Mouse (Mus musculus) adrenal gland, postnatal 4 days (tissue): ENCODE measurements around the gene Tnf. TPM values are rescaled to one million over a fixed set of nuclear protein-coding genes. Genes with fewer than 3 reads are reported as not detected.

Experiments
- DNase-seq, 2 experiments: peaks; one replicate each; pipeline ENCODE4 v3.0.0; 2021 to 2022; ENCODE audit warnings: low spot score in 2 of 2, mixed read lengths in 2 of 2
- microRNA-seq: library from miRNA; unstranded; fragments of <30 nt; microRNA quantifications from one replicate; pipeline ENCODE4 v1.2.0, GENCODE M21; 2021
- total RNA-seq, 2 experiments: library from RNA; stranded (reverse); gene quantifications; 2 replicates each; pipeline ENCODE4 v1.2.3; 2021

Gene Tnf
- total RNA-seq, 2 experiments from 2014 or later = 0.42 to 0.76 TPM

DNA sequence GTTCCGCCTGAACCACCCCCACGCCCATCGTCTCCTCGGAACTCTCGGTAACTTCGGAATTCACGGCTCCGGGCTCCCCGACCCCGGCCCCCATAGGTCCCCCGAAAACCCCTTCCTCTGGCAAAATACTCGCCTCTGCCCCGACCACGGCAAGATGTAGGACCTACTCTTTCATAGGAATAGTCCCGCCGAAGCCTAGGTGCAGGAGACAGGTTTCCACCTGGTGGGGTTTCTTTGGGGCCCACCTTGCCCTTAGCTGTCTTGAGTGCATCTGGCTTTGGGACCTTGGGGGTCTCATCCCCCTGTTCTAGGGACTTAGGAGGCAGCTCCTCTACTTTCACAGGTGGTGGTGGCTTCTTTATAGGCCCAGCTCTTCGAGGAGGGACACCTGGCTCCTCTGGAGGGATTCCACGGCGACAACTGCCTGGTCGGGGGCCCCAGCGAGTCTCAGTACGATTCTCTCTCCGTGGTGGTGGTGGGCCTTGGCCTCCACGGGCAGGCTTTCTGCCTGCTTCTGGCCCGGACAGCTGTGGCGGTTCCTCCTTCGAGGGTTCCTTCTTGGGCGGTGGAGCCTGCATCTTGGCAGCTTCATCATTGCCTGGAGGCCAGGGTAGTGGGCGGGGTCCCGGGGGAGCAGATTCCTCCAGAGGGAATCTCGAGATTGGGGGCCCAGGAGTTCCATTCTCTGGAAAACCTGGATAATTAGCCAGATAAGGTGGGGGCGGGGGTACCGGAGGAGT is 45.2 kb downstream of the Tnf start:
- DNase-seq = no peak

DNA sequence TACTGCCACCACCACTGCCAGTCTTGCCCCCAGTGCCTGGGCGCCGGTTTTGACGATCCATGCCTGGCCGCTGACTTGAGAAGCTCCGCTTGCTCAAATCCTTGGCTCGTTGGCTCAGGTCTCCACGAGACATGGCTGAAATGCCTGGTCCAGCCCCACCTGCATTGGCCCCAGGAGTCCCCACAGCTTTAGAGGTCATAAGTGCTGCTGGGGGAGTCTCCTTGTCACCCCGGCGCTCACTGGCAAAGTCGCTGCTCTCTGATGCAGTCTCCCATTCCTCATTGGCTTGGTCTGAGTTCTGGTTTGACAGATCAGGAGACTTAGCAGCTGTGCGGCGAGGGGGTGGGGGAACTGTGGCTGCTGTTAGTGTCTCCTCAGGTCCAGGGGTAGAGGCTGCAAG is 46.4 kb downstream of the Tnf start:
- DNase-seq = no peak

DNA sequence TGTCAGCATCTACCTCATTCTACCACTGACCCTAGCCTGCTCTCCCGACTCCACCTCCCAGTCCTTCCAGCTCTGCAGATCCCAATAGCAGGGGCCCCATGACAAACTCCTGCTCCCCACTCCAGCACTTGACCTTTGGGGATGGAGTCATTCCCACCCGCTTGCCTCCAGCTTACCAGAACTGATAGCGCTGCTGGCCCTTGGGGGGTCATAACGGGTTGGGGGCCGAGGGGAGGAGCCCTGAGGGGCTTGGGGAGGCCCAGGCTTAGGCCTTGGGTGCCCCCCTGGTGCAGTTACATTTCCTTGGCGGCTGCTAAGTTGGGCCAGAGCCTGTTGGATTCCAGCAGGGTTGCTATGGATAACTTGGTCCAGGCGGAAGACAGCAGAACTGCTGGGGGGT is 47.2 kb downstream of the Tnf start:
- DNase-seq = no peak

DNA sequence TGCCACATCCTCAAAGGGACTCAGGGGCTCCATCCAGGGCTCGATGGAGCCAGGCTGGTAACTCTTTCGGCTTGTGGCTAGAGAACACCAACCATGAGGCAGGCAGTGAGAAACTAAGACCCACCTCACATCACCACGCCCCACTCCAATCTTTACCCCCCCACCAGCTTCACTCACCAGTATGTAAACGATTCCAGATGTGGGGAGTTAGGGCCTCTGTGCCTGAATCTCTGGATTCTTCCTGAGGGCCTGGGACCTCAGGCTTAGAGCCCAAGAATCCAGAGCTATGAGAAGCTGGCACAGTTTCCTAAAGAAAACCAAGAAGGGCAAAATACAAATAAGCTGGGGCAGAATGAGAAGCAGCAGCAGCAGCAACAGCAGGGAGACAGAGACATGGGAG is 47.9 kb downstream of the Tnf start:
- no peak for DNase-seq

DNA sequence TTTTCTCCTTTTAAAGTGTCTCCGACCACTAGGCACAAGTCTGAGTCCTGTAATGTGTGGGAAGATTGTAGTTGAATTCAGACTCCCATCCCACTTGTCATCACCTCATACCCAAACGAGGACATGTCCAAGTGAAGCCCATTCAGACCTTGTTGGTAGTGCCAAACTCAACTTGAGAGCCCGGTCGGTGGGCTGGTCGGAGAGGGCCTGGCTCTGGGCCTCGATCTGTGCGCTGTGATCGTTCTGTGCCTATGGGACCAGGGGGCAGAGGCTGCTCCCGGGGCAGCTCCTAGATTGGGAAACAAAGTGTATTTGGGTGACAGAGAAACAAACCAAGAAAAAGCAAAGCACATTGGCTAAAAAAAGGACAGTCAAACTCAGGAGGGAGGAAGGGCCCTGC is 48.7 kb downstream of the Tnf start:
- DNase-seq = no peak

DNA sequence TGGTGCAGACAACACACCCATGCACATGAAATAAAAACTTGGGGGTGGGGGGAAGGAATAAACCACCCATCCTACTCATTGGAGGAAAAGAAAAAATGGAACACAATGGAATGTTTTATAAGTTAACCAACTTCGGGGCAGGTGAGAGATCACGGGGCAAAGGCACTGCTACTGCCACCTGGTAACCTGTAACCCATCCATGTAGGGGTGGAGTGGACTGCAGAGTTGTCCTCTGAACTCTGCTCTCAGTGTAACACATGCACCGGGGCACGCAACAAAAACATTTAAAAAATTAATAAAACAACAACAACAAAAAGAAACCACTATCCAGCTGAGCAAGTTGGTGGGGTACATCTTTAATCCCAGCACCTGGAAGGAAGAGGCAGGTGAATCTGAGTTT is 49.7 kb downstream of the Tnf start:
- DNase-seq = no peak

Small RNA genes lying within 50 kb of the gene (microRNA-seq; reads per million reads assigned to microRNA genes)
- not detected for gene Mir6973a
- gene Mir6974 = not detected
- gene Mir6975 = 2.1 reads per million
- gene Mir8094 = not detected

Other genes starting within 250 kb of the Tnf start
- 10 to 100 TPM; 26.9 to 33.2 TPM for gene Hspa1b, start 242.8 kb downstream of the Tnf start, total RNA-seq
- gene Gm20481, start 232.1 kb downstream of the Tnf start, total RNA-seq = not detected
- gene Hspa1a, start 229.9 kb downstream of the Tnf start, total RNA-seq = 10 to 100 TPM; 12.6 to 14.5 TPM
- gene Hspa1l, start 229.3 kb downstream of the Tnf start, total RNA-seq = 1 to 10 TPM in 1 of 2 experiments, under 1 TPM in 1; 0.39 to 1.3 TPM
- gene Lsm2, start 220.1 kb downstream of the Tnf start, total RNA-seq = 10 to 100 TPM; 50.5 to 54.8 TPM
- gene Vars, start 201.0 kb downstream of the Tnf start, total RNA-seq = 10 to 100 TPM; 77.9 to 89.1 TPM
- 1 to 10 TPM; 1.2 to 1.5 TPM for gene Vwa7, start 185.4 kb downstream of the Tnf start, total RNA-seq
- 1 to 10 TPM; 3.8 to 4.1 TPM for gene Sapcd1, start 174.0 kb downstream of the Tnf start, total RNA-seq
- 10 to 100 TPM in 1 of 2 experiments, 1 to 10 TPM in 1; 8.2 to 11.0 TPM for gene Msh5, start 155.3 kb downstream of the Tnf start, total RNA-seq
- 100 to 1,000 TPM; 137 to 146 TPM for gene Clic1, start 152.0 kb downstream of the Tnf start, total RNA-seq
- 10 to 100 TPM; 55.1 to 67.4 TPM for gene Ddah2, start 143.0 kb downstream of the Tnf start, total RNA-seq
- under 1 TPM; 0.31 to 0.34 TPM for gene Ly6g6c, start 136.6 kb downstream of the Tnf start, total RNA-seq
- gene Mpig6b, start 135.8 kb downstream of the Tnf start, total RNA-seq = under 1 TPM; 0.22 to 0.90 TPM
- gene Ly6g6e, start 125.1 kb downstream of the Tnf start, total RNA-seq = not detected
- gene Ly6g6d, start 123.9 kb downstream of the Tnf start, total RNA-seq = 1 to 10 TPM; 2.0 to 2.4 TPM
- not detected for gene Ly6g6f, start 116.4 kb downstream of the Tnf start, total RNA-seq
- gene Abhd16a, start 112.7 kb downstream of the Tnf start, total RNA-seq = 10 to 100 TPM; 92.8 to 96.8 TPM
- gene Ly6g5c, start 93.7 kb downstream of the Tnf start, total RNA-seq = not detected
- 1 to 10 TPM in 1 of 2 experiments, under 1 TPM in 1; 0.62 to 1.4 TPM for gene Ly6g5b, start 86.6 kb downstream of the Tnf start, total RNA-seq
- gene Gpank1, start 80.6 kb downstream of the Tnf start, total RNA-seq = 10 to 100 TPM; 14.7 TPM
- gene Csnk2b, start 80.0 kb downstream of the Tnf start, total RNA-seq = 100 to 1,000 TPM; 199 to 211 TPM
- gene D17H6S53E, start 75.6 kb downstream of the Tnf start, total RNA-seq = 10 to 100 TPM; 29.0 to 30.9 TPM
- 10 to 100 TPM in 1 of 2 experiments, 1 to 10 TPM in 1; 6.9 to 54.4 TPM for gene Apom, start 70.0 kb downstream of the Tnf start, total RNA-seq
- gene Bag6, start 66.8 kb downstream of the Tnf start, total RNA-seq = 100 to 1,000 TPM; 425 to 435 TPM
- gene Prrc2a, start 37.1 kb downstream of the Tnf start, total RNA-seq = 100 to 1,000 TPM; 264 to 295 TPM
- 10 to 100 TPM in 1 of 2 experiments, 1 to 10 TPM in 1; 9.8 to 10.6 TPM for gene Aif1, start 25.9 kb downstream of the Tnf start, total RNA-seq
- 10 to 100 TPM; 11.0 to 13.5 TPM for gene Lst1, start 13.6 kb downstream of the Tnf start, total RNA-seq
- gene Ltb, start 7.6 kb downstream of the Tnf start, total RNA-seq = 1 to 10 TPM; 6.6 to 9.3 TPM
- gene Lta, start 3.3 kb upstream of the Tnf start, total RNA-seq = under 1 TPM; 0.73 to 0.78 TPM
- gene Gm16181, start 18.8 kb upstream of the Tnf start, total RNA-seq = not detected
- gene Atp6v1g2, start 31.7 kb upstream of the Tnf start, total RNA-seq = 10 to 100 TPM; 11.4 to 12.4 TPM
- 10 to 100 TPM; 25.6 to 26.0 TPM for gene Nfkbil1, start 33.8 kb upstream of the Tnf start, total RNA-seq
- gene Ddx39b, start 39.7 kb upstream of the Tnf start, total RNA-seq = 100 to 1,000 TPM; 364 to 387 TPM
- 10 to 100 TPM; 78.4 to 82.3 TPM for gene H2-D1, start 60.7 kb upstream of the Tnf start, total RNA-seq
- gene H2-Q1, start 118.4 kb upstream of the Tnf start, total RNA-seq = 1 to 10 TPM; 1.2 to 1.6 TPM
- gene H2-Q2, start 140.2 kb upstream of the Tnf start, total RNA-seq = 1 to 10 TPM; 1.0 to 1.3 TPM
- 10 to 100 TPM; 26.0 to 26.5 TPM for gene H2-Q4, start 177.6 kb upstream of the Tnf start, total RNA-seq
- gene H2-Q6, start 222.8 kb upstream of the Tnf start, total RNA-seq = 1 to 10 TPM; 1.9 to 2.3 TPM
- gene H2-Q7, start 237.1 kb upstream of the Tnf start, total RNA-seq = 1 to 10 TPM; 1.7 to 3.0 TPM